Mouse (Mus musculus) T-helper 17 cell (primary cell): Measurements from ENCODE around the gene Uox.

Experiments used
- in situ Hi-C, 2 experiments: fragments of 300-600 bp; cut with MboI, MseI; formaldehyde crosslinking; loops; 1 replicate in 1 of 2; 2 replicates in 1 of 2; pipeline ENCODE4 v1.15.1; 2025; ENCODE audit warnings: high pct_unique_total_duplicates in 2 of 2

Gene Uox

DNA sequence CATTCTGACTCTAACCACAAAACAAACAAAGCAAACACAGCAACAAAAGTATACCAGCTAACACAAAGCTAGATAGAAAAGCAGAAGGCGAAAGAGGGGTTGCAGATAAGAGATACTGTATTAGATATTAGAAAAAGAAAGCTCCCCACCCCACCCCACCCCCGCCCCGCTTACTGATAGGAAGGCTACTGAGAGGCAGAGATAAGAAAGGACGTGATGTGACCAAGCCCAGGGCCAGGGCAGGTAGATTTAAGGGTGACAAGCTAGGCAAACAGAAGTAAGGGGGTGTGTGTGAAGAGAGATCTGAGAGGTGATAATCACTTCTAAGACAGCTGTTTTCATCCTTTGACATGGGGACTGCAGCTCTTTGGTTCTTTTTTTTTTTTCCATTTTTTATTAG is 48.1 kb downstream of the Uox start:
- in situ Hi-C loops, result loop anchor here in 1 of 2 experiments (10.0 kb wide), 1 partner anchor 1946 kb away; no protein-coding TSS in a partner anchor

DNA sequence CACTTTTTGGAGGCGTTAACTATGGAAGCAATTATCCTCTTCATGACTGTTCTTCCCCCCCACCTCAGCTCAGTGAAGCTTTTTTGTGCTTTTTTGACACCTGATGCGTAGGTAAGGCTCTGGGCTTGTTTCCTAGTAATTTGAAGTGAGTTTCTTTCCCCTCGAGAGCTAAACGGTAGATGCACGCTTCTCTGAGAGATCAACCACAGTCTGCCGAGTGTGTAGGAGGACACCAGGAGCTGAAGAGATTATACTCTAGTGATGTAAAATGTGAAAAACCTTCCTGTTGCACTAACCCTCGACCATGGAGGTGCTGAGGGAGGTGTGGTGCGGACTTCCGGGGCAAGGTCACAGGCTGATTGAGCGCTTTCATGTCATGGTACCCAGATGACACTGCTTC is 49.9 kb downstream of the Uox start:
- in situ Hi-C loops, result no loop called here

DNA sequence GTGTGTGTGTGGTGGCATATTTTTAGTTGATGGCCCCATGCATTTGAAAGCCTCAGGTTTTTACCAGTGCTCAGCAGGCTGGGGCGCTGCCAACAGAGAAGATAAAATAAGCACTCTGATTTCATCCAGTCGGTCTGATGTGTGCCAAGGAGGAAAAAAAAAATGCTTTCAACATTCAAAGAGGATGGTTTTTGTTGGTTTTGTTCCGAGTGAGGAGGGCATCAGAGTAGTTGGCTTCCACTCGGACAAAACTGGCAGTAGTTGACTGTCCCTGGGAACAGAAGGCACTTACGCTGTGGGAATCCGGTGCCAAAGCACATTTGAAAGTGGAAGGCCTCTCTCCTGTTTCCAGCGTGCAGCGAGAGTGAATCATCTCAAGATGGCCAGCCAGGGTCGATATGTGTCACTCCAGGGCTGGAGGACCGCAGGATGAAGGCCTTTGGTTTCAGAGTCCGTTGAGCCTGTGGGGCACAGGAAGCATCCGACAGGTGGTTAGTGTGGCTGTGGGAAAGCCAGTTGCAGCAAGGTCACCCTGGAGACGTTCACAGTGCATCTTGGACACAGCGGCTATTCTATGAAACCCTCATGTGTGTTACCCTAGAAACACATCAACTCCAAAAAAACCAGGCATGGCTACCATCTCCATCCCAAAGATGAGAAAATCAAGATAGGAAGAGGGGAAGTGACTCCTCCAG is 50.5 kb downstream of the Uox start:
- in situ Hi-C loops, result no loop called here

DNA sequence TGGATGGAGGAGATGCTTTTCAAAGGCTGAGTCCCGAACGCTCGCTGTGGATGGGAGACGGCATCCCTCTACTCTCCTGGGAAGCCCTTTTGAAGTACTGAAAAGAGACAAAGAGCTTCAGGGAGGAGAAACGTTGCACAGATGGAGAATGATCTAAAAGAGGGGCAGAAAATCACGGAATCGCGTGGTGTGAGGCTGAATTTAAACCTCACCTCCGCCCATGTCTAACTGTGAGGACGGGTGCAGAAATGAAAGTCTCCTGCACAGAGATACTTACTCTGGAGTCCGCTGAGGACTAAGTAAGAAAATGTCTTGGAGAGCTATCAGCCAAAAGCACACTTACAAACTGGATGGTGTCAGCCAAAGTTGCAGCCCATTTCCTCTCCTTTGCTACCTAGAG is 51.7 kb downstream of the Uox start:
- in situ Hi-C loops, result no loop called here

DNA sequence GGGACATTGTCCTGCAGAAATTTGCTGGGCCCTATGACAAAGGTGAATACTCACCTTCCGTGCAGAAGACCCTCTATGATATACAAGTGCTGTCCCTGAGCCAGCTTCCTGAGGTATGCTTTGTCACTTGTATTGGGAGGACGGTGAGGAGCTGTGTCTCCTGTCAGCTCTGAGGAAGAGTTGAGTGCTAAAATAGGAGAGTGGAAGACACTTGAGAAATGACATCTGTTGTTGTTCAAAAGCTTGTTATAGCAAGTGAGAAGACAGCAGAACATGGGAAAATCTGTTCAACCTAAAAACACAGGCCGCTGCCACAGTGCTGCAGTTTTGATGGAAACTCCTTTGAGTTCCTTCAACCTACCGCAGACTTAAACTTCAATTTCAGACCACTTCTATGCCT is 55.5 kb downstream of the Uox start:
- in situ Hi-C loops, result no loop called here

DNA sequence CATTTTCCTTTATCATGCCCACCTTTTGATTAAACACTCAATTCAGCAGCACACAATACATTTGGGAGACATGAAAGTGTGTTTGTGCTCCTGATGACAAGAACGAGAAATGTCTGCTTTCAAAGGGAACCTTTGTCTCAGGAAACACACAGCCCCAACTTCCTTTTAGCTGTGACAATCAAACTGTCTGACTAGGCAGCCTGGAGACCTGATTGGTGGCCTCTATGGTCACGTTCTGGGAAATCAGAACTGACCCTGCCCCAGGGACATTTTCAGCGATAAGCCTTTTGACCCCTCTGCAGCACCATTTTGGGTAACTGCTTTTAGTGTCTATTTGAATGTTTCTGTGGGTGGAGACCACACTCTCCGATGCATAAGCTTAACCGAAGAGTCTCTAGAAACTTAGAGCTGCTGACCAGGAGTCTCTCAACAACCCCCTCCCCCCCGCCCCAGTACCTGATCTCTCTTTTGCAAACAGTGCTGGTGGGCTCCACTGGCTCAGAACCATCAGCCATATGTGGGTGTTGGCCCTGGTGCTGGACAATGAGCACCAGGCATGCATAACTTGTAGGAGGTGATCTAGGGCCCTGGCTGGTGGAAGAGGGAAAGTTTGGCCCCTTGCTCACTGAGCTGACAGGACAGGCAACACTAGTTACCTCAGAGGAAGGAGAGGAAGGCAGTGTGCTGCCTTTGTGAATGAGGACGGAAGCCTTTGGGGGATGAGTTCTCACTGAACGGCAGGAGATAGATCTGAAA is 58.2 kb downstream of the Uox start:
- in situ Hi-C loops, result no loop called here

DNA sequence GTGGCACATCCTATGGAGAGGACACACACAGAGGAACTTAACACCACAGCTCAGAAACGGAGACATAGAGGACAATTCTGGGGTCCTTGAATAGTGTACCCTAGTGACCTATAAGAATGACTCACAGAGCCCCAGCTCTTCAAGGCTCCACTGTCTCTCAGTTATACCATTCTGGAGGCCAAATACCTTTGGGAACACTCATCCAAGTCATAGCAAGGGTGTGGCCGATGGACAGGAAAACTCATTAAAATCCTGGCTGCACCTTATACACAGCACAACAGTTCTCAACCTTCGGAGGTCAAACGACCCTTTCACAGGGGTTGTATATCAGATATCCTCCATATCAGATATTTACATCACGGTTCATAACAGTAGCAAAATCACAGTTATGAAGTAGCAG is 62.3 kb downstream of the Uox start:
- in situ Hi-C loops, result no loop called here

DNA sequence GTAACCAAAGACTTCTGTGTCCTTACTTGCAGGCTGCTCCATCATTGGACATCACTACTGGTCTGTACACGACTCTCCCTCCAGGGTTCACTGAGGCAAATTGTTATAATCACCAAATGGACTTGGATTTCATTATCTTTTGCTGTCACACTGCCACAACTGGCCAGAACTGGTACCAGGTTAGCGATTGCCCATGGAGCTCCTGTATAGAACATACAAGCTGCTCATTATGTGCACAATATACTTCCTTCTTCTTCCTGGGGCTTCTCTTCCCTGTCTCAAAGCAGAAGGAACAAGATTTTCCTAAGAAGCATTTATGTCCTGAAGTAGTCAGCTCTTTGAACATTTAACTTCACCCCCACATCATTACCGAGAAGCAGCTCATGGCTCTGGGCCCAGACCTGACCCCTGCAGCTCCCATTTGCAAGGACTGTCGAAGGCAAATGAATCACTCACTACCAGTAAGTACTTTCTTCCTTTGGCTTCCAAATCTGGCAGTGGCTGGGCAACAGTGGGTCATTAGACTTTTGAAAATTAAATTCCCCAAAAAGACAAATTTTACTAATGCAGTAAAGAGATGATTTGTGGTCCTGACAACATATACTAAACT is 71.7 kb downstream of the Uox start:
- in situ Hi-C loops, result no loop called here

DNA sequence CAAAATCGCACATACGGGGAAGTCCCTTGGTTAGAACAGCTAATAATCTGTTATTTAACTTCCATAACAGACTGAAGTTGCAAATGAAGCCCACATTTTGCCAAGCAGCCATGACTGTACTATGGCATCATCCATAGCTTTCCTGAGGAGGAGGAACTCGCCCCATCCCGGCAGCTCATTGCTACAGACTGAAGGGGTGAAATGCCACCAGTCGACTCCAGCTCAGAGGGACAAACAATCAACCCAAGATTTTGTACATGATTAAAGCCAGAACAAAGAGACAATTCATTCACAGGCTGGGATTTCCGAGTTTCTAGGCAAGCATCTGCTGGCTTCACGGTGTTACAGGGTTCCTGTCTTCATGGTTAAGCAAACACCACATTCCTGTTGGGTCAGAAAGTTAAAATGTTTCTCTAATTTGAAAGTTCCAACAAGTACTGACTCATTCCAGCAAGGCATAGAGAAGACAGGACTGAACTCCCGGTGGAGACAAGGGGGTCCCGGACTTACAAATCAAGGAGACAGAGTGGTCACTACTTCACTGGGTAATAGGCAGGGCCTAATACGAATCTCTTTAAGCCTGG is 79.2 kb downstream of the Uox start:
- in situ Hi-C loops, result no loop called here

DNA sequence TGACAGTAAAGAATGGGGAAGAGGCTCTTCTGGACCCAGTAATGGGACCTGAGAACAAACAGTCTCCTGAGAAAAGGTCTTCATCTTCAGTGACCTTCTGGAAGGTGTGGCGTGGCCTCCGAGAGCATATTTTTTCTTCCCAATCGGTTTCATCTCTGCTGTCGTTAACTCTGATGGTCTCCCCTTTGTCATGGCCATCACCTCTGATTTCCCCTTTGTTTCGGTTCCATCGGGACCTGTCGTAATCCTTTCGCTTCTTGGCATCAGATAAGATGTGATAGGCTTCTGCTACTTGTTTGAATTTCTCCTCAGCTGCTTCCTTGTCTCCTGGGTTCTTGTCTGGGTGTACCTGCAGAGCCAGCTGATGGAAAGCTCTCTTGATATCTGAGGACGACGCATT is 80.5 kb downstream of the Uox start:
- in situ Hi-C loops, result no loop called here

DNA sequence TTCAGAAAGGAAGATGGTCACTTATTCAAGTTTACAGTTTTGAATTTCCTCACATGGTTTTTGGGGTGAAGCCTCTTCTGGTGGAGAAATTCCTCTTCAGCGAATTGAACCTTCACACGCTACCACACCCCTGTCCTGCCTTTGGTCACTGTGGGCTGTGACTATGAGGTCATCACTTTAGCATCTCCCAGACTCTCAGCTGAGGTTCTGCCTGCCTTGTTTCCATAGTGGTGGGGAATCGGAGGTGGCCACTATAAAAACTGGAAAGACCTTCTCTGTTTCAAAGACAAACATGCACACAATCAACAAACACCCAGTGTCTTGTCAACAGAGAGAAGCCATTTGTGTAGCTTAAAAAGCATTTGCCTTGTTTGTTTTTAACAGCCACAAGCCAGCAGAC is 81.0 kb downstream of the Uox start, which contains the start of gene 4930503B20Rik:
TSS of gene 4930503B20Rik (minus strand) at position 101 of the 400 bp plus-strand sequence.
- in situ Hi-C loops, result no loop called here

DNA sequence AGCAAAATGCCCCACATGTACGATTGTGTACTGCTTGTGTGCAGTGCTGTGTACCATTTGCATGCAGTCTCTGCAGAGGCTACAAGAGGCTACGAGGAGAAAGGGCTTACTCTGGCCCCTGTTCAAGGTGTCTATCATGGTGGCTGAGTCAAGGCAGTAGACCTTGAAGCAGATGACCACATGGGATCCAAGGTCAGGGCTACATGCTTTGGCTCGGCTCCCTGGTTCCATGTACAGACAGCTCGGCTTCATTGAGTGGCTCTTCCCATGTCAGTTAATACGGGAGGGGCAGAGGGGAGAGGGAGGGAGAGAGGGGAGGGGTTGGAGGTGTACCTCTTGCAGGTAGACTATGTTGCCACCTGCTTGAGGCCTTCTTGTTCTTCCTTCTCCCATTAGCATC is 82.2 kb downstream of the Uox start:
- in situ Hi-C loops, result no loop called here

DNA sequence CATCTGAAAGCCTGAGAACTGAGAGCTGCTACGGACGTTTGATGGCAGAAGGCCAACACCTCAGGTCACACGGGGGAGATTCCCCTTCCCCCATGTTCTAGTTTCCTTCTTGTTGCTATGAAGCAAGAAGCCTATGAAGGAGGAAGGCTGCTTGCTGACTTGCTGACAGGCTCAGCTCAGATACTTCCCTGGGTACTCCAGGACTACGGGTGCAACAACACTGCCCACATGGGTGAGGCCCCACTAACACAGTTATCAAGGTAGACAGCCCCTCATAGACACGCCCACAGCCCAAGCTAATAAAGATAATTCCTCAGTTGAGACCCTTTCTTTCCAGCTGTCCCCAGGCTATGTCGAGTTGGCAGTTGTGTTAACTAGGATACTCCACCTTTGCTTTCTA is 83.5 kb downstream of the Uox start:
- in situ Hi-C loops, result no loop called here

DNA sequence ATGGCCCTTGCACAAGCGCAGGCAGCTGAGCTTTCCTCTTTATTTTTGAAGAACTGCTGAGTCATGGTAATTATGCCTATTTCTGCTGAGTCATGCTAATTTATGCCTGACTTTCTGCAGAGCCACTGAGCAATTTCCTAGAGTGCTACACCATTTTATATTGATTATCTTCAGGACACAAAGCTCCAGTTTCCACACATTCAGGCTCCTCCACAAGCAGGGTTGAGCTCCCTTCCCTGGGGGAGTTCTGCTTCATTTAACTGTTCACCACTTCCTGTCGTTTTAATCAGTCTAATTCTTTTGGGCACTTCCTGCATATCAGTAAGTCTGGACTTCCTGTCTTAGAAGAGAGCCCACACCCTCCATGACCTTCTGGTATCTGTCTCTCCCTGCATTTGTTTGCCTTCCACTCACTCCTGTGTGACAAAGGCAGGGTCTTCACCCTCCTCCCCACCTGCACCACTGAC is 84.9 kb downstream of the Uox start:
- in situ Hi-C loops, result no loop called here

DNA sequence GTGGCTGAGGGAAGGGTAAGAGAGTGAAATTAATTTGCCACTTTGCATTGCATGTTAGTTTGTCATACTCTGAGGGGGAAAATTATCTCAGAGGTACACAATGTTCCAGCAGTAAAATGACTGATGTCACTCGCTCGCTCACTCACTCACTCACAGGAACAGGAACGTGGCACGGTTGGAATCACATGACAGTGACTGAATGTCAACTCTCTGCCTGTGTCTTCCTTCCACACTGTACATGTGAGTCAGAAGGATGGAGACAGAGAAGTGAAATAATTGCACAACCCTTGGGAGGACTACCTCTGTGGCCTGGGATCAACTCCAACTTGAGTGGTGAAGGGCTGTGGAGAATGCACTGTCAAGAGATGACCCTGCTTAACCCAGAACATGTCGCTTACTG is 87.2 kb downstream of the Uox start:
- in situ Hi-C loops, result no loop called here

DNA sequence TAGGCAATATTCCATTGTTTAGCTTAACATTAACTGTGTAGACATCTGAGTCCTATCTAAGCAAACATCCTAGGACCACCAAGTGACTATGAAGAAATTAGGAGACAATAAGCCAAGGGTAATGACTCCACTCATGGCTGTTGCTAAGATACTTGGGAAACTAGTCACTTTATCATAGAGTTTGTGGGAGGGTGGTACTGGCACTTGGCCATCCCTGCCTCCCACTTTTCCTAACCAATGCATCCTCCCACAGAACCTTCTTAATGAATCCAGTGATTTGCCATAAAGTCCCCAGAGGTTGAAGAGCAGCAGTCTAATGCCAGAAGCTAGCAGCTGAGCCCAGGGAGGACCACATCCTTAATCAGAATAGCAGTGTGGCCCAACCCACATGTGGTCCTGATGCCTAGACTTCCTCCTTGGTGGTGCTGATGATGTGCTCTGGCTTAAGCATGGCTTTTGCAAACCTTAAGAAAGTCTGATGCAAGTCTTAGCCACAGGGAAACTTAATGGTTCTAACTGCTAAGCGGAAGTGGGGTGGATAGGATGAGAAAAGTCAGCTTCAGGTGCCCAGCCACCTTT is 87.9 kb downstream of the Uox start:
- in situ Hi-C loops, result no loop called here

DNA sequence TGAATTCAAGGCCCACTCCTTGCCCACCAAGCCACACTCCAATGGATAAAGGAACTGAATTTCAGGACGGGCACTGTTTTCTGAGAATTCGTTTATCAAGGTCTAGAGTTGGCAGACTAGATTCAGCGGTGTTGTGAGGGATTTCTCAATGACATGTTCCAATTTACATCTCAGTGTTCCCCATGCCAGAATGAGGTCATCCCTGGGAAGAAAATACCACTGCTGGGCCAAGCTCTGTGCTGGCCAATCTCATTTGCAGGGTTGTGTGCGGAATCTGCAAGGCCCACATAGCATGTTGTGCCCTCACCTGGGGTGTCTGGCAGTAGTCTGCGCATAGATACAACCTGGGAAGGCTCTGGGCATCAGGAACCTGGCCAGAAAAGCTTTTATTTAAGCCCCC is 89.1 kb downstream of the Uox start:
- in situ Hi-C loops, result no loop called here

DNA sequence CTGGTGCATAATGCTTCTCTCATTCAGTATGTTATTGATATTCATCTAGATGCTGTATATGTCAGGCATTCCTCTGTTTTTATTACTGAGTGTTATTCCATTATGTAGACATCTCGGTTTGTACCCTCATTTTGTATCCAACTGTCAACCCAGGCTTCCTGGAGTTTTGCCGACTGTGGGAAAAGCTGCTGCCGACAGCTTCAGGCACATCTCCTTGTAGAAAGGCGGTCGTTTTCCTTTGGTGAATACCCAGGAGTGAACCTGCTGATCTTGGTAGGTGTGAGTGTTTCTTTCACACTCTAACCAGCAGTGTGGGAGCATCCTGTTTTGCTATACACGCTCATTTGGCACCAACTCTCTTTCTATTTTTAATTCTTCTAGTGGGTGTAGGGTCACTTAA is 90.8 kb downstream of the Uox start:
- in situ Hi-C loops, result no loop called here

DNA sequence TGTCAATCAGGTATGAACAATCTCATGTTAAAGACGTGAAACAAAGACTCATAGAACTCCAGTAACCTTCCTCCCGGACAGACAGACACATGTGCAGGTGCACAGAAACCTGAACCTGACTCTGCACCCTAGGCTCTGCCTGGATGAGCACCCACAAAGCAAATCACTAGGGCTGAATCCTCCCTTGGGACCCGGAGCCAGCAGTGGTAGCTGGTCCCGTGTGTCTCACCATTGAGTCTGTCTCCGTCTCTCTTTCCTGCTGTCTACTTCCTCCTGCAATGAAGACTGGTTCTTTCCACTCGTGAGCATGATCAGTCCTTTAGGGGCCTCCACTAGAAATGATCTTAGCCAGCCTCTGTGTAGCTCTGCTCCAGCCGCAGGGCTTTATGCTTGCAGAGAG is 91.7 kb downstream of the Uox start:
- in situ Hi-C loops, result no loop called here

DNA sequence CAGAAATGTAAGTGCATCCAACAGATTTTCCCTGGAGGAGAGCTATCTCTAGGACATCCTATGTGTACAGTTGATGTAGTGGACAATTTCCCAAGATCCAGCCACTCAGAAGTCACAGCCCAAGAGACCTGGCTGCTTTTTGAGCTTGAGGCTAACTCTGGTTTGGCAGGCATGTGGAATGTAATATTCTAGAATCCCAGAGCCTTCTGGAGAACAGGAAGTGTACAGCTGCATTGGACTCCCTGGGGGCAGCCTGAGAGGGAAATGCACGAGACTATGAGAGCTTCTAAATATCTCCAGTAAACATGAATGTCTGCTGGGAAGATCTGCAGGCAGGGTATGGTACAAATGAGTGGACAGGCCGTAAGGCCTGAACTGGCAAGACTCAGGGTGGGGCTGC is 100.9 kb downstream of the Uox start:
- in situ Hi-C loops, result no loop called here

DNA sequence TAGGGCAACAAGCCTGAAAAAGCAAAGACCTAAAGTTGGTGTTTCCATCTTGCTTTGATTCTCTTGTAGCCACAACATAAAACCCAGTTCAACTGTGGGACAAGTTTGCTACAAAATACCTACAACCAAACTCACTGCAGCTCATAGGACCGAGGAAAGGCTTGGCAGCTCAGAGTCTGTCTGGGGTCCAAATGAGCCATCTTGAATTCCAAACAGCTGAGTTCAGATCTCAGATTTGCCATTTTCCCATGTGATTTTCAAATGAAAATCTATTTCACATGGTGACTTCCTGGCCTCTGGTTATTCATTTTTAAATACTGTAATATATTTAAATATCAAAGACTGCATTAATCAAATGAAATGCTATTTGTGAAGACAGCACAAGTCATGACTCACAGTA is 104.9 kb downstream of the Uox start:
- in situ Hi-C loops, result no loop called here

DNA sequence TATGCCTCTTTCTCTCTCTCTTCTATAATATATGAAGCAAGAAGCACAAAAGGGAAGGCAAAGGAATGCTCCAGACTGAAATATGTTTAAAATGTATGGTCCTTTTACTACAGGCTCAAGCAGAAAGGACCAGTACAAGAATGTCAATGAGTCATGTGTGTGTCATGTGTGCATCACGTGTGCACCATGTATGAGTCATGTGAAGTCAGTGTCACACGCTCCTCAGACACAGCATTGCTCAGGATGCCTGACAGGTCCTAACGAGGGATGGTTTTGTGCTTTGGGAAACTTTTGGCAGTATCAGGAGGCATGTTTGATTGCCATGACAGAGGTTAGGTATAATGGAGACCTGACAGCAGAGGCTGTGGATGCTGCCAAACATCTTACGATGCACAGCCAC is 106.0 kb downstream of the Uox start:
- in situ Hi-C loops, result no loop called here
